Mouse (Mus musculus) megakaryocyte, adult 5-6 weeks (primary cell): ENCODE measurements at regions not wholly inside any gene's neighbourhood (a gene's known extent, or its start where the extent isn't known, plus 50 kb on each side); places are given as distances from the start of the nearest gene placed in this dataset.
"Not testable (repeated sequence)": the region's sequence is repeated elsewhere in the genome, so short reads cannot be mapped to it uniquely, and the experiment has no call there.

ENCODE experiments used
- ATAC-seq: 2 replicates; pipeline ENCODE4 v1.8.0; 2016; ENCODE audit warnings: mild to moderate bottlenecking, inconsistent platforms; ENCODE audit not compliant: poor library complexity, severe bottlenecking

- peak; percentile 78 for ATAC-seq
Measured at GRCm38 (mm10) chr12:115119134-115119826, 928.2 kb upstream of the Zfp386 start.

GRCm38 (mm10) chr12:115121259-115121658 lies 926.3 kb upstream of the Zfp386 start:
- ATAC-seq: peak; percentile 72

GRCm38 (mm10) chr12:115121899-115122298 lies 925.6 kb upstream of the Zfp386 start:
- ATAC-seq: peak; percentile 31; the same call in 1 of the 2 replicates

GRCm38 (mm10) chr12:115132930-115133329 lies 914.6 kb upstream of the Zfp386 start:
- not testable (repeated sequence) for ATAC-seq

- peak; percentile 43; the same call in 1 of the 2 replicates for ATAC-seq
Measured at GRCm38 (mm10) chr12:115145407-115145806, 902.1 kb upstream of the Zfp386 start.

- ATAC-seq: peak; percentile 52; the same call in 1 of the 2 replicates
Measured at GRCm38 (mm10) chr12:115146471-115146870, 901.1 kb upstream of the Zfp386 start.

GRCm38 (mm10) chr12:115151967-115152366 lies 895.6 kb upstream of the Zfp386 start:
- not testable (repeated sequence) for ATAC-seq

GRCm38 (mm10) chr12:115158231-115158630 lies 889.3 kb upstream of the Zfp386 start:
- not testable (repeated sequence) for ATAC-seq

- not testable (repeated sequence) for ATAC-seq
Measured at GRCm38 (mm10) chr12:115158717-115159232, 888.7 kb upstream of the Zfp386 start.

- peak; percentile 88 for ATAC-seq
Measured at GRCm38 (mm10) chr12:115165499-115165898, 882.0 kb upstream of the Zfp386 start.

GRCm38 (mm10) chr12:115166006-115166405 lies 881.5 kb upstream of the Zfp386 start:
- peak; percentile 77 for ATAC-seq

- ATAC-seq: peak; percentile 73
Measured at GRCm38 (mm10) chr12:115193482-115194103, 853.9 kb upstream of the Zfp386 start.

- peak; percentile 66 for ATAC-seq
Measured at GRCm38 (mm10) chr12:115197322-115198117, 850.0 kb upstream of the Zfp386 start.

- ATAC-seq: peak; percentile 56
Measured at GRCm38 (mm10) chr12:115207833-115208448, 839.6 kb upstream of the Zfp386 start.

GRCm38 (mm10) chr12:115222671-115223070 lies 824.9 kb upstream of the Zfp386 start:
- ATAC-seq: no peak

GRCm38 (mm10) chr12:115229965-115230364 lies 817.6 kb upstream of the Zfp386 start:
- peak; percentile 78 for ATAC-seq

- peak; percentile 40 for ATAC-seq
Measured at GRCm38 (mm10) chr12:115242661-115243060, 804.9 kb upstream of the Zfp386 start.

- ATAC-seq: peak; percentile 63
Measured at GRCm38 (mm10) chr12:115247298-115247697, 800.2 kb upstream of the Zfp386 start.

- peak; percentile 88 for ATAC-seq
Measured at GRCm38 (mm10) chr12:115257802-115258201, 789.7 kb upstream of the Zfp386 start.

GRCm38 (mm10) chr12:115258744-115259143 lies 788.8 kb upstream of the Zfp386 start:
- peak; percentile 59; the same call in 1 of the 2 replicates for ATAC-seq

GRCm38 (mm10) chr12:115262431-115262830 lies 785.1 kb upstream of the Zfp386 start:
- ATAC-seq: not testable (repeated sequence)
